Mouse (Mus musculus) kidney, adult 2 months (tissue): Measurements from ENCODE around the gene Lgals2.

ENCODE experiments used
- CTCF ChIP-seq: fragments of 200-500 bp; conservative IDR thresholded peaks from 2 replicates; pipeline ENCODE4 v1.5.1; 2011; ENCODE audit warnings: low read depth, mild to moderate bottlenecking, control low read depth, low read length, moderate library complexity, mixed read lengths; ENCODE audit not compliant: insufficient read depth, insufficient read length
- POLR2A ChIP-seq: fragments of 200-500 bp; IDR thresholded peaks from one replicate; pipeline ENCODE4 v1.6.1; 2011; ENCODE audit warnings: low read depth, low read length, control low read depth

DNA sequence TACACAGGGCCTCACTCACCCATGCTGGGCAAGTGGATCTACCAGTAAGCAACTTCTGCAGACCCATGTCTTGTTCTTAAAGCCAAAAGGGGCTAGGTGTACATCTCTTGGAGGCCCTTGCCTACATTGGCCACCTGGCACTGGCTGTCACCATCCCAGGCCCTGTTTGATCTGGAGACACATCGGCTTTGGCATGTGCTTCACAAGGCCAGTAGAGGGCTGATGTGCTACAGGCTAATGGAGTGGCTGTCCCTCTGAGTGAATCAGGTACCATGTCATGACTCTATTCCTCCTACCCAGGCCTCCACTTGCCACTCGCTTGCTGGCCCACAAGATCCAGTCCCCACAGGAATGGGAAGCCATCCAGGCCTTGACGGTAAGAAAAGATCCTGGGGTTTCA lies 26.5 kb upstream of the Lgals2 start:
- TF ChIP-seq CTCF (no peak), POLR2A (no peak)
